Mouse (Mus musculus): ENCODE measurements around the gene Vps51.

DNA sequence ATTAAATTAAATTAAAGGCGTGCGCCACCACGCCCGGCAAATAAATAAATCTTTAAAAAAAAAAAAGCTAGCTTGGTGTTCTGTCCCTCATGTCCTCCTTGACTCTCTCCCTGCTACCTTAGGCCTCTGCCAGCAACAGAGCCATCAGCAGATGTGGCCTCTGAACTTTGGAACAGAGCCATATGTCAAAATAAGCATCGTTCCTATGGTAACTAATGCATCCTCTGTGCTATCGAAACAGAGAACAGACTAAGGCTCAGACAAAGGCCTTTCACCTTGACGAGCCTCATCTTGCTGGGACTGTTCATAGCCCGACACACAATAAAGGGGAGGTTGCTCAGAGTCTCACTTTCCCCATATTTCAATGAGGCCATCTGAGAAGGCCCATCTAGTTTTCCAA lies 46.3 kb upstream of the Vps51 start:
- TF ChIP-seq CTCF (IDR thresholded peaks at IDR 0.05; ENCODE audit: control insufficient read depth, insufficient read depth, insufficient read length) (no peak), USF1 (IDR thresholded peaks at IDR 0.05; ENCODE audit: low read depth) (no peak), MAX (IDR thresholded peaks at IDR 0.05) (no peak), MYOD1 (IDR thresholded peaks at IDR 0.05; ENCODE audit: control insufficient read depth, insufficient read length, low read depth) (no peak)

Measured in C2C12 (cell line).